20 mouse cellular contexts compared by ENCODE assay signal in genomic region chr11:101314567-101314966, GRCm38 (mm10). TPM values are rescaled to one million over a fixed set of nuclear protein-coding genes. Genes with fewer than 3 reads are reported as not detected.
A peak's percentile ranks its signal among the peaks of the same experiment; 100 is the strongest.
DNase-seq lines count a peak whose midpoint lies in the region; ATAC-seq and TF ChIP-seq lines count a peak whose summit lies in the region.
"Had no signal": no experiment of that assay in that cellular context is flagged by ENCODE, and none has a peak within 500 bp of the region (broad histone marks: within the 10 kb centered on the region; RNA-seq: fewer than 3 reads in every experiment).

No protein-coding gene starts in this region.

- no peaks in the 10 kb centered on the region for H3K9me3 ChIP-seq in heart, embryonic 13.5 days
- H3K9me3 ChIP-seq in midbrain, postnatal 0 days (ENCODE audit: low read length): no peaks in the 10 kb centered on the region
- H3K9me3 ChIP-seq in midbrain, embryonic 13.5 days: no peaks in the 10 kb centered on the region
- H3K9me3 ChIP-seq in liver, embryonic 14.5 days (ENCODE audit: control insufficient read depth, low read length): no peaks in the 10 kb centered on the region
- H3K9me3 ChIP-seq in neural tube, embryonic 15.5 days (replicated peaks): no peaks in the 10 kb centered on the region
- H3K9me3 ChIP-seq: embryonic facial prominence, embryonic 15.5 days; G1E; lung, embryonic 15.5 days; neural tube, embryonic 13.5 days had no signal

- no peak for ATAC-seq in heart, embryonic 13.5 days (ENCODE audit: extremely low read depth, insufficient number of reproducible peaks, low FRiP score, low TSS enrichment)
- ATAC-seq in midbrain, postnatal 0 days (ENCODE audit: low FRiP score): no peak
- ATAC-seq in midbrain, embryonic 13.5 days: no peak
- no peak for ATAC-seq in liver, embryonic 14.5 days (ENCODE audit: insufficient read depth)
- ATAC-seq in neural tube, embryonic 15.5 days (ENCODE audit: low FRiP score): no peak
- ATAC-seq: forebrain, embryonic 16.5 days had no signal

- TF ChIP-seq EP300 in liver, embryonic 14.5 days (IDR thresholded peaks at IDR 0.05; ENCODE audit: low read depth): no peak

- H3K36me3 ChIP-seq in heart, embryonic 13.5 days: peaks cover 19% of the 10 kb centered on the region
- H3K36me3 ChIP-seq in midbrain, postnatal 0 days (ENCODE audit: insufficient read depth, low read length): peaks cover 9% of the 10 kb centered on the region
- peaks cover 18% of the 10 kb centered on the region for H3K36me3 ChIP-seq in midbrain, embryonic 13.5 days
- H3K36me3 ChIP-seq in liver, embryonic 14.5 days (replicated peaks; ENCODE audit: control insufficient read depth, insufficient read depth, low read depth): peaks cover 22% of the 10 kb centered on the region
- H3K36me3 ChIP-seq in neural tube, embryonic 15.5 days: peaks cover 18% of the 10 kb centered on the region

- DNase-seq in heart, postnatal 25 days (ENCODE audit: low spot score): no peak
- no peak for DNase-seq in midbrain, postnatal 0 days (ENCODE audit: low spot score)
- no peak for DNase-seq in liver, embryonic 14.5 days (ENCODE audit: low read depth in 3 of 3, low spot score in 3 of 3)
- no peak for DNase-seq in urinary bladder, postnatal 14 days (ENCODE audit: low spot score)
- DNase-seq: adrenal gland, postnatal 14 days; cerebellum, postnatal 14 days; gastrocnemius, postnatal 36 days; kidney, adult 2 months; kidney, postnatal 10 days; left cerebral cortex, postnatal 4 days; thymus, postnatal 25 days had no signal

- 87% methylated on average over 1 of the region's 1 CpGs for WGBS in heart, embryonic 13.5 days
- WGBS in midbrain, postnatal 0 days: 100% methylated on average over 1 of the region's 1 CpGs
- 94% methylated on average over 1 of the region's 1 CpGs for WGBS in midbrain, embryonic 13.5 days
- WGBS in liver, embryonic 14.5 days (ENCODE audit: insufficient replicate concordance): 92% methylated on average over 1 of the region's 1 CpGs
- WGBS in neural tube, embryonic 15.5 days: 100% methylated on average over 1 of the region's 1 CpGs

- H3K4me2 ChIP-seq in heart, embryonic 13.5 days: no peak overlapping the region
- no peak overlapping the region for H3K4me2 ChIP-seq in midbrain, postnatal 0 days (ENCODE audit: low read depth, low read length, poor library complexity, severe bottlenecking)
- no peak overlapping the region for H3K4me2 ChIP-seq in midbrain, embryonic 13.5 days (replicated peaks)
- peak overlapping the region; percentile 97 for H3K4me2 ChIP-seq in liver, embryonic 14.5 days (ENCODE audit: low read depth)
- H3K4me2 ChIP-seq in neural tube, embryonic 15.5 days: no peak overlapping the region

- peaks cover 17% of the 10 kb centered on the region for H3K4me1 ChIP-seq in heart, embryonic 13.5 days
- H3K4me1 ChIP-seq in midbrain, postnatal 0 days (ENCODE audit: insufficient read depth, low read length): peaks cover 7% of the 10 kb centered on the region
- peaks cover 19% of the 10 kb centered on the region for H3K4me1 ChIP-seq in midbrain, embryonic 13.5 days (replicated peaks)
- peaks cover 23 to 27% of the 10 kb centered on the region in 2 experiments for H3K4me1 ChIP-seq in liver, embryonic 14.5 days (replicated peaks; ENCODE audit: control insufficient read depth in 2 of 2, insufficient read depth in 2 of 2, low read length in 1 of 2)
- H3K4me1 ChIP-seq in neural tube, embryonic 15.5 days: peaks cover 24% of the 10 kb centered on the region

- peak; percentile 37 for TF ChIP-seq CTCF in midbrain, postnatal 0 days (IDR thresholded peaks at IDR 0.05)
- peak; percentile 44 for TF ChIP-seq CTCF in liver, embryonic 14.5 days (IDR thresholded peaks at IDR 0.05; ENCODE audit: low read depth)

- 0 out of 2 replicates have a peak overlapping the region, but pooled peaks have one; percentile 8 for H3K27ac ChIP-seq in heart, embryonic 13.5 days (replicated peaks)
- H3K27ac ChIP-seq in midbrain, postnatal 0 days (ENCODE audit: low read depth, low read length): no peak overlapping the region
- H3K27ac ChIP-seq in midbrain, embryonic 13.5 days: no peak overlapping the region
- H3K27ac ChIP-seq in liver, embryonic 14.5 days: peak overlapping the region; percentile 99
- H3K27ac ChIP-seq in neural tube, embryonic 15.5 days (replicated peaks): no peak overlapping the region
- H3K27ac ChIP-seq: embryonic facial prominence, embryonic 15.5 days; lung, embryonic 15.5 days; neural tube, embryonic 13.5 days had no signal

- H3K4me3 ChIP-seq in heart, embryonic 13.5 days: no peak overlapping the region
- no peak overlapping the region for H3K4me3 ChIP-seq in midbrain, postnatal 0 days (ENCODE audit: low read depth, low read length)
- H3K4me3 ChIP-seq in midbrain, embryonic 13.5 days (replicated peaks): no peak overlapping the region
- H3K4me3 ChIP-seq in liver, embryonic 14.5 days (ENCODE audit: insufficient read depth in 1 of 2, low read depth in 2 of 2, low read length in 2 of 2): no peak overlapping the region
- H3K4me3 ChIP-seq in neural tube, embryonic 15.5 days (replicated peaks): no peak overlapping the region

- intact Hi-C loops in heart, postnatal 25 days (cut with DNase I): no loop called here

- H3K27me3 ChIP-seq in heart, embryonic 13.5 days (replicated peaks): no peaks in the 10 kb centered on the region
- no peaks in the 10 kb centered on the region for H3K27me3 ChIP-seq in midbrain, postnatal 0 days (ENCODE audit: insufficient read depth, low read length)
- H3K27me3 ChIP-seq in midbrain, embryonic 13.5 days: no peaks in the 10 kb centered on the region; the same call in 1 of the 2 replicates
- no peaks in the 10 kb centered on the region for H3K27me3 ChIP-seq in liver, embryonic 14.5 days (ENCODE audit: control insufficient read depth, insufficient read depth, low read length)
- H3K27me3 ChIP-seq in neural tube, embryonic 15.5 days (replicated peaks): no peaks in the 10 kb centered on the region; the same call in 1 of the 2 replicates
- H3K27me3 ChIP-seq: embryonic facial prominence, embryonic 15.5 days; lung, embryonic 15.5 days; neural tube, embryonic 13.5 days had no signal

- no peak overlapping the region for H3K9ac ChIP-seq in heart, embryonic 13.5 days
- H3K9ac ChIP-seq in midbrain, postnatal 0 days (replicated peaks; ENCODE audit: low read length, poor library complexity, severe bottlenecking): no peak overlapping the region
- no peak overlapping the region for H3K9ac ChIP-seq in midbrain, embryonic 13.5 days (replicated peaks)
- H3K9ac ChIP-seq in liver, embryonic 14.5 days (replicated peaks): peak overlapping the region; percentile 45
- no peak overlapping the region for H3K9ac ChIP-seq in neural tube, embryonic 15.5 days (replicated peaks)
- H3K9ac ChIP-seq: embryonic facial prominence, embryonic 15.5 days; lung, embryonic 15.5 days; neural tube, embryonic 13.5 days had no signal

RNA-seq across cellular contexts. Expression of gene Psme3, which starts 1.4 kb away (rescaled TPM):
- polyA plus RNA-seq in heart, embryonic 13.5 days (2015; fragmentation: Nextera tagmentation; extraction: Ambion mirVana): 99.0 and 105 TPM in 2 replicates
- 10 to 100 TPM; 80.6 to 88.8 TPM for total RNA-seq in heart, postnatal 25 days (2021)
- 69.1 and 74.0 TPM in 2 replicates for total RNA-seq in midbrain, postnatal 0 days (2014; rRNA removed)
- polyA plus RNA-seq in midbrain, postnatal 0 days (2015; fragmentation: Nextera tagmentation; extraction: Ambion mirVana): 75.0 and 76.5 TPM in 2 replicates
- 126 and 134 TPM in 2 replicates for polyA plus RNA-seq in midbrain, embryonic 13.5 days (2015; fragmentation: Nextera tagmentation; extraction: Ambion mirVana)
- polyA plus RNA-seq in liver, embryonic 14.5 days (2012; rRNA removed): 117 and 123 TPM in 2 replicates
- 135 and 152 TPM in 2 replicates for polyA plus RNA-seq in liver, embryonic 14.5 days (2014; fragmentation: Nextera tagmentation; extraction: Ambion mirVana)
- 108 and 123 TPM in 2 replicates for polyA plus RNA-seq in neural tube, embryonic 15.5 days (2015; fragmentation: Nextera tagmentation; extraction: Ambion mirVana)

RNA-seq across cellular contexts. Expression of gene Aoc2, which starts 10.3 kb away (rescaled TPM):
- 0.70 and 0.75 TPM in 2 replicates for polyA plus RNA-seq in heart, embryonic 13.5 days (2015; fragmentation: Nextera tagmentation; extraction: Ambion mirVana)
- 1 to 10 TPM; 1.8 to 2.2 TPM for total RNA-seq in heart, postnatal 25 days (2021)
- total RNA-seq in midbrain, postnatal 0 days (2014; rRNA removed): 5.3 and 6.7 TPM in 2 replicates
- 0.64 and 0.77 TPM in 2 replicates for polyA plus RNA-seq in midbrain, postnatal 0 days (2015; fragmentation: Nextera tagmentation; extraction: Ambion mirVana)
- polyA plus RNA-seq in midbrain, embryonic 13.5 days (2015; fragmentation: Nextera tagmentation; extraction: Ambion mirVana): 2.4 and 2.5 TPM in 2 replicates
- 4.6 and 4.7 TPM in 2 replicates for polyA plus RNA-seq in liver, embryonic 14.5 days (2012; rRNA removed)
- 0.97 and 1.0 TPM in 2 replicates for polyA plus RNA-seq in liver, embryonic 14.5 days (2014; fragmentation: Nextera tagmentation; extraction: Ambion mirVana)
- 1.5 and 1.7 TPM in 2 replicates for polyA plus RNA-seq in neural tube, embryonic 15.5 days (2015; fragmentation: Nextera tagmentation; extraction: Ambion mirVana)

RNA-seq across cellular contexts. Expression of gene Becn1, which starts 12.5 kb away (rescaled TPM):
- polyA plus RNA-seq in heart, embryonic 13.5 days (2015; fragmentation: Nextera tagmentation; extraction: Ambion mirVana): 128 and 130 TPM in 2 replicates
- total RNA-seq in heart, postnatal 25 days (2021): 100 to 1,000 TPM in 1 of 2 experiments, 10 to 100 TPM in 1; 92.8 to 102 TPM
- 94.4 and 209 TPM in 2 replicates for total RNA-seq in midbrain, postnatal 0 days (2014; rRNA removed)
- polyA plus RNA-seq in midbrain, postnatal 0 days (2015; fragmentation: Nextera tagmentation; extraction: Ambion mirVana): 145 and 150 TPM in 2 replicates
- polyA plus RNA-seq in midbrain, embryonic 13.5 days (2015; fragmentation: Nextera tagmentation; extraction: Ambion mirVana): 178 and 194 TPM in 2 replicates
- polyA plus RNA-seq in liver, embryonic 14.5 days (2012; rRNA removed): 22.7 and 60.5 TPM in 2 replicates
- 86.2 and 93.6 TPM in 2 replicates for polyA plus RNA-seq in liver, embryonic 14.5 days (2014; fragmentation: Nextera tagmentation; extraction: Ambion mirVana)
- polyA plus RNA-seq in neural tube, embryonic 15.5 days (2015; fragmentation: Nextera tagmentation; extraction: Ambion mirVana): 172 and 175 TPM in 2 replicates

RNA-seq across cellular contexts. Expression of gene Aoc3, which starts 15.8 kb away (rescaled TPM):
- 0.28 and 0.32 TPM in 2 replicates for polyA plus RNA-seq in heart, embryonic 13.5 days (2015; fragmentation: Nextera tagmentation; extraction: Ambion mirVana)
- 10 to 100 TPM; 13.9 to 18.5 TPM for total RNA-seq in heart, postnatal 25 days (2021)
- total RNA-seq in midbrain, postnatal 0 days (2014; rRNA removed): 0.66 and 1.2 TPM in 2 replicates
- 0.07 and 0.20 TPM in 2 replicates for polyA plus RNA-seq in midbrain, postnatal 0 days (2015; fragmentation: Nextera tagmentation; extraction: Ambion mirVana)
- polyA plus RNA-seq in midbrain, embryonic 13.5 days (2015; fragmentation: Nextera tagmentation; extraction: Ambion mirVana): not detected in 2 replicates
- polyA plus RNA-seq in liver, embryonic 14.5 days (2012; rRNA removed): 0.21 and 0.25 TPM in 2 replicates
- polyA plus RNA-seq in liver, embryonic 14.5 days (2014; fragmentation: Nextera tagmentation; extraction: Ambion mirVana): 0.03 and 0.05 TPM in 2 replicates
- 0.20 and 0.38 TPM in 2 replicates for polyA plus RNA-seq in neural tube, embryonic 15.5 days (2015; fragmentation: Nextera tagmentation; extraction: Ambion mirVana)
- polyA plus RNA-seq: midbrain, embryonic 11.5 days; neural tube, embryonic 13.5 days had no signal

RNA-seq across cellular contexts. Expression of gene Coa3, which starts 35.7 kb away (rescaled TPM):
- polyA plus RNA-seq in heart, embryonic 13.5 days (2015; fragmentation: Nextera tagmentation; extraction: Ambion mirVana): 165 and 171 TPM in 2 replicates
- 10 to 100 TPM; 89.0 to 96.9 TPM for total RNA-seq in heart, postnatal 25 days (2021)
- 136 and 168 TPM in 2 replicates for total RNA-seq in midbrain, postnatal 0 days (2014; rRNA removed)
- 204 and 229 TPM in 2 replicates for polyA plus RNA-seq in midbrain, postnatal 0 days (2015; fragmentation: Nextera tagmentation; extraction: Ambion mirVana)
- 210 and 213 TPM in 2 replicates for polyA plus RNA-seq in midbrain, embryonic 13.5 days (2015; fragmentation: Nextera tagmentation; extraction: Ambion mirVana)
- 58.7 and 84.8 TPM in 2 replicates for polyA plus RNA-seq in liver, embryonic 14.5 days (2012; rRNA removed)
- 109 and 122 TPM in 2 replicates for polyA plus RNA-seq in liver, embryonic 14.5 days (2014; fragmentation: Nextera tagmentation; extraction: Ambion mirVana)
- 213 and 237 TPM in 2 replicates for polyA plus RNA-seq in neural tube, embryonic 15.5 days (2015; fragmentation: Nextera tagmentation; extraction: Ambion mirVana)

Comparison
In these comparisons a context has a peak if more than half of its experiments do, and no peak if none do; other contexts are left out.
1. H3K27ac ChIP-seq: peak in heart, embryonic 13.5 days (single experiment) and liver, embryonic 14.5 days (single experiment); none in midbrain, postnatal 0 days (single experiment), midbrain, embryonic 13.5 days (single experiment) and neural tube, embryonic 15.5 days (single experiment).